Mouse (Mus musculus): Measurements from ENCODE around the gene Cd300lf. TPM values are rescaled to one million over a fixed set of nuclear protein-coding genes. Genes with fewer than 3 reads are reported as not detected.
A peak's percentile ranks its signal among the peaks of the same experiment; 100 is the strongest.

Gene Cd300lf
- total and polyA plus RNA-seq, 3 experiments, result 15.5 to 36.9 (median 35.3) TPM

DNA sequence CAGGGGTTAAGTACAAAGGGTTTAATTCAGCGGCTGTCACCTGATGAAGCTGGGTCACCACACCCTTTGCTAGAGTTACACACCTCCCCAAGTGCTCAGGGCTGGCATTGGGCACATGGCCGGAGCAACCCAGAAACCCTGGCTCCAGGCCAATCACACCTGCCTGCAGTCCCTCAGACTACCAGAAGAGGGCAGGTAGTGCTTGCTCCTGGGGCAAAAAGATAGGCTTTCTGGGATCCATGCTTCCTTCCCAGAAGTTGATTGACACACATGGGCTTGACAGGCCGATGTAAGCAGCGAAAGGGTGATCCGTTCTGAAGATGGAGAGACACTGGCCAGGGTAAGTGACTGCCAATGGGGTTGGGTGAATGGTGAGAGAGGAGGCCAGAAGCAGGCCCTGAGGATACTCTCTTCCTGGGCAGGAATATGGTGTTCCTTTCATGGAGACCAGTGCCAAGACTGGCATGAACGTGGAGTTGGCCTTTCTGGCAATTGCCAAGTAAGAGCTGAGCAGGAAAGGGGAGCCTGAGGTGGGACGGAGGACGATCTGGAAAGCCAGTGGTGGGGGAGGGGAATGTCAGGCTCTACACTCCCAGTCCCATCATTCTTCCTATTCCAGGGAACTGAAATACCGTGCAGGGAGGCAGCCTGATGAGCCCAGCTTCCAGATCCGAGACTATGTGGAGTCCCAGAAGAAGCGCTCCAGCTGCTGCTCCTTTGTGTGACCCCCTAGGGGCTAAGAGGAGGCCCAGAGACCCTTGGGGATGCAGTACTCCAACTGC is 26.4 kb upstream of the Cd300lf start:
- DNase-seq (ENCODE audit: extremely low read depth), result no peak
- peak; percentile 35; the same call in 1 of the 2 replicates for TF ChIP-seq BHLHE40 (IDR thresholded peaks at IDR 0.05; ENCODE audit: low read depth, low read length)
- 0 out of 2 replicates have a peak, but pooled peaks have one; percentile 18 for TF ChIP-seq HCFC1 (IDR thresholded peaks at IDR 0.05; ENCODE audit: low read depth, low read length)
- no peak for TF ChIP-seq NRF1 (IDR thresholded peaks at IDR 0.05; ENCODE audit: low read depth, low read length)
- peak; percentile 78 for TF ChIP-seq RAD21 (IDR thresholded peaks at IDR 0.05; ENCODE audit: low read depth, low read length)
- TF ChIP-seq RCOR1 (conservative IDR thresholded peaks at IDR 0.05; ENCODE audit: low read depth, low read length), result peak; percentile 23; the same call in 1 of the 2 replicates
- TF ChIP-seq CHD1 (IDR thresholded peaks at IDR 0.05; ENCODE audit: low read depth, low read length), result no peak
- no peak for TF ChIP-seq TCF12 (IDR thresholded peaks at IDR 0.05; ENCODE audit: low read depth, low read length)
- TF ChIP-seq E2F4 (IDR thresholded peaks at IDR 0.05; ENCODE audit: insufficient replicate concordance, low read depth, low read length), result no peak
- TF ChIP-seq JUN (IDR thresholded peaks at IDR 0.05; ENCODE audit: insufficient read depth, low read depth, low read length), result no peak
- TF ChIP-seq EP300 (IDR thresholded peaks at IDR 0.05; ENCODE audit: low read length), result no peak
- no peak for TF ChIP-seq SIN3A (IDR thresholded peaks at IDR 0.05; ENCODE audit: low read length)
- no peak for TF ChIP-seq ZKSCAN1 (IDR thresholded peaks at IDR 0.05; ENCODE audit: borderline replicate concordance, low read depth, low read length)
- no peak for TF ChIP-seq MXI1 (IDR thresholded peaks at IDR 0.05; ENCODE audit: low read depth, low read length)
- TF ChIP-seq TBP (conservative IDR thresholded peaks at IDR 0.05; ENCODE audit: low read depth, low read length), result no peak
- TF ChIP-seq MYC (IDR thresholded peaks at IDR 0.05; ENCODE audit: low read depth, low read length), result peak; percentile 83; the same call in 1 of the 2 replicates
- 0 out of 2 replicates have a peak, but pooled peaks have one; percentile 56 for TF ChIP-seq MAZ (IDR thresholded peaks at IDR 0.05; ENCODE audit: low read depth, low read length)
- TF ChIP-seq GABPA (IDR thresholded peaks at IDR 0.05; ENCODE audit: insufficient replicate concordance, low read depth, low read length), result no peak
- no peak for TF ChIP-seq ZNF384 (IDR thresholded peaks at IDR 0.05; ENCODE audit: low read depth, low read length)
- TF ChIP-seq USF1 (IDR thresholded peaks at IDR 0.05; ENCODE audit: low read depth, low read length), result no peak
- no peak for TF ChIP-seq USF2 (conservative IDR thresholded peaks at IDR 0.05; ENCODE audit: low read depth, low read length)
- TF ChIP-seq MEF2A (IDR thresholded peaks at IDR 0.05; ENCODE audit: borderline replicate concordance, low read depth, low read length), result 0 out of 2 replicates have a peak, but pooled peaks have one; percentile 42
- TF ChIP-seq IRF4 (IDR thresholded peaks at IDR 0.05; ENCODE audit: low read depth, low read length), result peak; percentile 48; the same call in 1 of the 2 replicates
- TF ChIP-seq UBTF (IDR thresholded peaks at IDR 0.05; ENCODE audit: low read depth, low read length), result 0 out of 2 replicates have a peak, but pooled peaks have one; percentile 24
- TF ChIP-seq NELFE (IDR thresholded peaks at IDR 0.05; ENCODE audit: low read depth, low read length), result peak; percentile 38; the same call in 1 of the 2 replicates
- peak; percentile 37 for TF ChIP-seq ZC3H11A (IDR thresholded peaks at IDR 0.05; ENCODE audit: low read depth, low read length)
- TF ChIP-seq SMC3 (IDR thresholded peaks at IDR 0.05; ENCODE audit: low read depth, low read length), result peak; percentile 81
- TF ChIP-seq KAT2A (IDR thresholded peaks at IDR 0.05; ENCODE audit: insufficient replicate concordance, low read length), result no peak
- peak; percentile 79 for TF ChIP-seq MAX (IDR thresholded peaks at IDR 0.05; ENCODE audit: low read length)
- 0 out of 2 replicates have a peak, but pooled peaks have one; percentile 12 for TF ChIP-seq JUND (conservative IDR thresholded peaks at IDR 0.05; ENCODE audit: low read depth, low read length)
- peak; percentile 51 to 87 for TF ChIP-seq CTCF (conservative IDR thresholded peaks at IDR 0.05 in 1 of 2, IDR thresholded peaks at IDR 0.05 in 1 of 2; ENCODE audit: low read depth in 2 of 2, low read length in 2 of 2)
- H3K4me1 ChIP-seq (ENCODE audit: control insufficient read depth in 1 of 2, insufficient read depth in 2 of 2), result peaks cover 18 to 53% of the 10 kb centered on the region in 2 experiments
- peaks cover 5% of the 10 kb centered on the region for H3K27me3 ChIP-seq (replicated peaks)
- peaks cover 18% of the 10 kb centered on the region for H3K79me2 ChIP-seq (replicated peaks; ENCODE audit: control insufficient read depth, extremely low read depth, insufficient read depth, poor library complexity, severe bottlenecking)
- no peaks in the 10 kb centered on the region for H3K36me3 ChIP-seq (replicated peaks in 1 of 2; ENCODE audit: control insufficient read depth in 1 of 2, insufficient read depth in 1 of 2, low read length in 1 of 2)
- no peak overlapping the region for H3K4me2 ChIP-seq (ENCODE audit: insufficient read depth, low read depth, poor library complexity, severe bottlenecking)
- peaks cover 8% of the 10 kb centered on the region for H3K9me3 ChIP-seq (replicated peaks; ENCODE audit: low read length)
- no peak overlapping the region for H3K9ac ChIP-seq (ENCODE audit: insufficient read depth, low read depth)
- no peak overlapping the region for H3K27ac ChIP-seq (ENCODE audit: insufficient read depth, low read depth)
- H3K4me3 ChIP-seq (replicated peaks in 1 of 3; ENCODE audit: low read depth in 2 of 3, low read length in 2 of 3, poor library complexity in 1 of 3), result no peak overlapping the region
- in situ Hi-C loops (cut with MboI; ENCODE audit: low pct_ligation_motif_present, low pct_unique_long_range_greater_than_20kb, low sequenced_read_pairs) (loop anchor here (5.0 kb wide), 3 partner anchors 37 to 112 kb away; no protein-coding TSS in a partner anchor), dilution Hi-C loops (cut with MboI; ENCODE audit: extremely low pct_ligation_motif_present, extremely low pct_unique_long_range_greater_than_20kb, low sequenced_read_pairs) (no loop called here)
